Mouse (Mus musculus) CH12F3 (cell line): Measurements from ENCODE around the gene Acrv1.
"Not testable (repeated sequence)": the region's sequence is repeated elsewhere in the genome, so short reads cannot be mapped to it uniquely, and the experiment has no call there.

Experiments
- in situ Hi-C: fragments of 300-500 bp; cut with MboI; formaldehyde crosslinking; loops from 2 replicates; pipeline ENCODE4 v1.14.3; 2020; ENCODE audit warnings: low sequenced_read_pairs

Gene Acrv1

DNA sequence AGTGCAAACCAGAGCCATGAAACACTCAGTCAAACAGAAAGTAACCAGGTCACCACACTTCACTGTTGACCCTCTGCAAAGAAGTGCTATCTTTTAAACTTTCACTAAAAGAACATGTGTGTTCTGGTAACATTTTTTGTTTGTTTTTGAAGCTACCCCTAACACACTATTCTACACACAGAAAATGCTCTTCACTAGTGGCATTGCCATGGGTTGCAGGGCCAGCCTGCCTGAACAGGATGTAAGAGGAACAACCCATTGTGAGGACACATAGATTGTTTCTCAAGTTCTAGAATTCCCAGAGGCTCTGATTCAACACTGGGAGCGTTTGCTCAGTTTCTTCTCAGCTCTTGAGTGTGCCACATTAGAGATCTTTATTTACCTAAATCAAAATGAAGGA, at the start of gene Acrv1:
TSS of gene Acrv1 (plus strand) at position 301 of the 400 bp plus-strand sequence.
- in situ Hi-C loops: loop anchor here (25.0 kb wide), 1 partner anchor 256 kb away; the partner anchor contains the start of gene Gm7257

DNA sequence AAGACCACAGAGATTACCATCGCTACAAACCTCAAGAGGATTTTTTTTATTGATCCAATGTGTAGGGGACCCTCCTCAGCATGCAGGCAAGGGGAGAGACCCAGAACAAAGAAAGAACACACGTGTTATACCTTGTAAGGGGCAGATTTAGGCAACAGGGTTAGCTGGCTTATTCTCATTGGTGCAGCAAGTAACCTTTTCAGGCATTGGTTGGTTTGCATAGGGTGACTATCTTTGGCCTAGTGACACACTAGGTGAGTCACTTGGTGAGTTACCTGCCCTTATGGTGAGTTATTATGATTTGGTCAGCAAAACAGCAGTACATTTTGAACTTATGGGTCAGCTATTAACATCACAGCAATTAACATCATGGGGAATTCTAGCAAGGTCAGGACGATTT, 49.7 kb upstream of the Acrv1 start, which contains the start of gene A630095E13Rik:
TSS of gene A630095E13Rik (minus strand) at position 101 of the 400 bp plus-strand sequence.
- in situ Hi-C loops: not testable (repeated sequence)

DNA sequence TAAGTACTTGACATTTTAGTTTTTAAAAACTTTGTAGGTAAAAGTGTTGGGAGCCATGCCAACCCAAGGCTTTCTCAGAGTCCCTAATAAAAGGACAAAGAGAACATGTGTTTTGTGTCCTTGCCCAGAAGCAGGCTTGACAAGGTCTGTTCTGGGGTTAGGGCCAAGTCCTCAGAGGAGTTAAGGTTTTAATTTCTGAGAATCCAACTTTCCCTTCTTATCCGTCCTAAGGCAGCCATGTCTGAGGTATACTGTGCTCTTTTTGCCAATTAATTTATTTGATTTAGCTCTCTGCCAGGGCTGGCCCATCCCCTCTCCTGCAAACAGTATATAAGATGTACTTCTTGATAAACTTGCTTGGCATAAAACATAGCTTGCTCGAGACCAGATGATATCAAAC, 11.6 kb upstream of the Acrv1 start:
- in situ Hi-C loops: loop anchor here (25.0 kb wide), 1 partner anchor 244 kb away; the partner anchor contains the start of gene Gm7257

DNA sequence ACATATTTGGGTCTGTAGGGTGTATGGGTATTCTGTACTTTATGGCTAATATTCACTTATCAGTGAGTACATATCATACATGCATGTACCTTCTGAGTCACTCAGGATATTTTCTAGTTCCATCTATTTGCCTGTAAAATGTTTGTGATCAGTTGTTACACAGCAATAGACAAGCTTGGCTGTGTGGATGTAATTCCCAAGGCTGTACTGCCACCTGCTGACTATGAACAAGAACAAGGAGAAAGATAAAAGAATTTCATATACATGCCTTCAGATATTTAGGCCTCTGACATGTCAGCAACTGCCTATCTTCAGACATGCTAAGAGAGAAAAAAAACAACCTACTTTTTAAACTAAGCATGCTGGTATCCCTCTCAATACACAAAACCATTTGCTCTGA, 5.7 kb upstream of the Acrv1 start:
- in situ Hi-C loops: loop anchor here (25.0 kb wide), 1 partner anchor 250 kb away; the partner anchor contains the start of gene Gm7257

DNA sequence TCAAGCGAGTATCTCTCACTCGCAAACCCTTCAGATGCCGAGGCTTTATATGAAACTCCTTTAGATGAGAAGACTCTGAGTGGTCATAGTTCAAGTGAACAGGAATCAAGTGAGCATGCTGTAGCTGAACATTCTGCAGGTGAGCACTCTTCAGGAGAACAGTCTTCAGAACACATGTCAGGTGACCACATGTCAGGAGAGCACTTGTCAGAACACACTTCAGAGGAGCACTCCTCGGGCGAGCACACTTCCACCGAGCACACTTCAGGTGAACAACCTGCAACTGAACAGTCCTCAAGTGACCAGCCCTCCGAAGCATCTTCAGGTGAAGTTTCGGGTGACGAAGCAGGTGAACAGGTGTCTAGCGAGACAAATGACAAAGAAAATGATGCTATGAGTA, 1.3 kb downstream of the Acrv1 start:
- in situ Hi-C loops: loop anchor here (25.0 kb wide), 1 partner anchor 257 kb away; the partner anchor contains the start of gene Gm7257

DNA sequence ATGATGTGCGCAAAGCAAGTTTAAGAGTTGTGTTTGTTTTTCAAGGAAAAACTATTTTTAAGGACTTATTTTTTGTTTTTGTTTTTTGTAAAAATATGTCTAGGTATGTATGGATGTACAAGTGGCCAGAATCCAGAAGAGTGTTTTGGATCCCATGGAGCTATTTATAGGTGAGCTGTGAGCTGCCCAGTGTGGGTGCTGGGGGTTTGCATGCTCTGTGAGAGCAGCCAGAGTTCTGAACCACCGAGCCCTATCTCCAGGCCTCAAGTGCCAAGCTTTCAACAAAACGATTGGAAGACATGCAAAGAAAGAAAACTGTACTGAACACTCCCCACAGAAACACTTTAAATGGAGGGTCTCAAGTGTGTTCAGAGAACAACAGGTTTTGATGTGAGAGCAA, 12.9 kb downstream of the Acrv1 start:
- in situ Hi-C loops: no loop called here

DNA sequence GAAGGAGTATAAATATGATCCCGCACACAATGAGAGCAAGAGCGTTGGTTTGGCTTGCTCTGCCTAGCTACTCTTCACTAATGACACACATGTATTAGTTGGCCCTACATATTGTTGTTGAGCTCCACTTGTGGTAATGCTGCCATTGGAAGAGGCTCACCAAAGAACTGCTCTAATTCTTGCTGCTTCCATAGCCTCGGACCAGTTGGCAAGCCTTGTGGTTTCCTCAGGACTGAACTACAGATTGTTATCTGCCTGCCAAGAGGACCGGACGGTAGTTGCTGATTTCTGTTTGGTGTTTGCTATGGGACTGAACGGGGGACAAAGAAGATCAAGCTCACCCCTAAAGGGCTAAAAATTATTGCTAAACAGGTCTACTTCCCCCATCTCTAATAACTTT, 14.3 kb downstream of the Acrv1 start:
- in situ Hi-C loops: no loop called here

DNA sequence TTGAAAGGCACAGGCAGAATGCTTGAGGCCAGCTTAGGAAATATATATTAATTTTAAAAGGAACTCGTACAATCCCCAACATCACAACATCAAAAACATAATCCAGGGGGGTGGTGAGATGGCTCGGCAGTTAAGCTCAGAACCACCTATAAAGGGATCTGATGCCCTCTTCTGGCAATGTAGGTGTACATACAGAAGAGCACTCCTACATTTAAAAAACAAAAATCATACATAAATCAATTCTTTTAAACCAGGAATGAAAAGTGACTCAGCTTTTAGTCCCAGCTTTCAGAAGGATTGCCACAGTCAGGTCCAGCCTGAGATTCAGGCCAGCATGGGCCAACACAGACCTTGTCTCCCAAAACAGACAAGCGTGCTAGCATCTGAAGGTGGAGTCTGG, 23.6 kb downstream of the Acrv1 start:
- in situ Hi-C loops: no loop called here

DNA sequence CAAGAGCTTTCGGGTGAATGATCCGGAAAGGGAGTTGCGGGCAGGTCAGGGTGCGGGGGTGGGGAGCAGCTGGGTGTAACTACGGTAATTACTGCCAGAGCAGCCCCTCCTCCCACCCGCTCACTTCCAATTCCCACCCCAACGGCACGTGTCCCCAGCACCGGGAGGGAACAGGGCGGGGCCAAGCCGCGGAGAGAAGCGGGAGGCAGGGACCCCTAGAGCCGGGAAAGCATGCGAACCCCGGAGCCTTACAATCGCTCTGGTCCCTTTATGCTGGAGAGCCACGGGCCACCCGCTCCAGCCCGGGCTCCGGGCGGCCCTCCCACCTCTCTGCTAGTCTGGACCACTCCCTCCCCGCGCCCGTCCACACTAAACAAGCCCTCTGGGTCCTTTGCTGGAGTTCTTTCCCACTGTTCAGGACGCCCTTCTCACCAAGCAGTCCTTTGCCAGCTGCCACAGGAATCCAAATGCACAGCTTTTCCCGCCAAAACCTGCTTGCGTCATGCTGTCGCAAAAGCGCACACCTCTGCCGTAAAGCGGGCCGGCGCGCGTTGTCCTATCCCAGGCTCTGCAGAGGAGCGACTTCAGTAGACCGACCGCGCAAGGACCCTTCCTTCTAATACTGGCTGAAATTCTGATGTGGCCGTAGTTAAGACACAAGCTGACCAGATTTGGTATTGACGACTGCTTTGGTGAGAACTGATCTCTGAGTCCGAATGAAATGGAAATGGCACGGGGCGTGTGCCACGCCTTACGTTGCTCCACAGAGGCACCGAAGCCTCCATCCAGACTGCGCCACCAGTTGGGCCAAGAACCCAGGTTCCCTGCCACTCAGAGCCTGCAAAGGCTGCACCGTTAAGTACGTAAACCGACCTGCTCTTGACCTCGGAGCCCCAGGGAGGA, 33.4 kb downstream of the Acrv1 start:
- in situ Hi-C loops: no loop called here

DNA sequence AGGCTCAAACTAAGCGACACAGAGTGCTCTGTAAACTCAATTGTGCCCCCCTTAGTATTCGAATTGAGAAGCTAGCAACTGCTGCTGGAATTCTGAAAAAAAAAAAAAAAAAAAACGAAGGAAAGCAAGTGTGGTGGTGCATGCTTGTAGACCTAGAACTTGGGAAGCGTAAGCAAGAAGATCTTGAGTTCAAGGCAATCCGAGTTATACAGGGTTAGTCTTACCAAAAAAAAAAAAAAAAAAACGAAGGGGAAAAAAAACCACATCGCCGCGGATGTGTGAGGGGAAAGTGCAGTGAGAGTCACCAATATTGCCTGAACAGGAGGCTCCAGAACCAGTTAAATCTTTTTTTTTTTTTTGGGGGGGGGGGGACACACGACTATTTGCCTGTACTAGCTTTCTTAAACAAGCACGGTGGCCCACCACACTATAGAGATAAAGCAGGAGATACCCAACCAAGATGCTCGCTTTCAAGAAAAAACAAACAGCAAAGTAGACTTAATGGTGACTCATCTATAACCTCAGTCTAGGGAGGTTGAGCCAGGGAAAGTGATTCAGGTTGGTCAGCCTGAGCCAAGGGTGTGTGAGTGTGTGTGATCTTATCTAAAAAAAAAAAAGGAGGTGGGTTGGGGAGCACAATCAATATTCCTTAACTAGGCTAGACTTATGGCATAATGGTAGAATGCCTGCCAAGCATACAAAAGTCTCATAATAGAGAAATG, 34.2 kb downstream of the Acrv1 start, which contains the start of gene Chek1:
TSS of gene Chek1 (minus strand) at position 32 of the 722 bp plus-strand sequence.
- in situ Hi-C loops: no loop called here
